Mouse (Mus musculus): ENCODE measurements around the gene Hesx1.

DNA sequence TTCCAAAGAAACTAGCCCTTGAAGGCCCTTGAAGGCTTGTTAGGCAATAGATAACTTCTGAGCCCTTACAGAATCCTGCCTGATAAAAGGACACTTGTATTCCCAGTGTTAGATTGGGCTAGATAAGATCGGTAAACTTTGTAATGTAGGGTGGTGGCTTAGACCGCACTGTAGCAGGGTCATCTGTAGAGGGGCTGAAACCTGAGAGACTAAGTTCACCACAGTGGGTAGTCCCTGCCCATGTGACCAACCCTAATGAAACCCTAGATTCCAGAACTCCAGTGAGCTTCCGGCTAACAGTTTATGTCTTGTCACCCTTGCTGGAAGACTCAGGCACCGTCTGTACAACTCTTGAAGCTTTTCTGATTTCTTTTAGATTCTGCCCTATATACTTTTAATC, 19.4 kb downstream of the Hesx1 start:
- TF ChIP-seq EP300 (IDR thresholded peaks at IDR 0.05; ENCODE audit: low read depth) (no peak), CTCF (IDR thresholded peaks at IDR 0.05; ENCODE audit: low read depth) (no peak)

Measured in heart, postnatal 0 days (tissue).